Mouse (Mus musculus): ENCODE results near the gene Vgll4. TPM values are rescaled to one million over a fixed set of nuclear protein-coding genes. Genes with fewer than 3 reads are reported as not detected.
A peak's percentile ranks its signal among the peaks of the same experiment; 100 is the strongest.

Vgll4 gene
- polyA plus RNA-seq, 1 experiment from 2014 or later, result 54.8 TPM

GRCm38 (mm10) chr6:114860677-114861568 lies 108.9 kb downstream of the Vgll4 start:
- Histone ChIP-seq H3K27me3 (ENCODE audit: control insufficient read depth, insufficient read depth, low read length) (no peaks in the 10 kb centered on the region), H3K9me3 (ENCODE audit: control insufficient read depth, low read length) (no peaks in the 10 kb centered on the region), H3K4me2 (no peak overlapping the region), H3K4me1 (ENCODE audit: control insufficient read depth, insufficient read depth, low read length) (no peaks in the 10 kb centered on the region), H3K9ac (ENCODE audit: low read length) (no peak overlapping the region), H3K27ac (ENCODE audit: low read depth, low read length) (no peak overlapping the region), H3K4me3 (ENCODE audit: low read depth, low read length) (no peak overlapping the region), H3K36me3 (ENCODE audit: control insufficient read depth, insufficient read depth, low read length) (peaks cover 7% of the 10 kb centered on the region; the same call in 1 of the 2 replicates)
- 92% methylated on average over 14 of the region's 14 CpGs for WGBS
- DNase-seq (ENCODE audit: low spot score, missing footprints), result no peak
- no peak for ATAC-seq (ENCODE audit: low FRiP score)

GRCm38 (mm10) chr6:114858722-114859053 lies 111.1 kb downstream of the Vgll4 start:
- DNase-seq (ENCODE audit: low spot score, missing footprints) (no peak), ATAC-seq (ENCODE audit: low FRiP score) (no peak)
- H3K27ac ChIP-seq (ENCODE audit: low read depth, low read length), result no peak overlapping the region
- no peak overlapping the region for H3K4me3 ChIP-seq (ENCODE audit: low read depth, low read length)
- peaks cover 5% of the 10 kb centered on the region; the same call in 1 of the 2 replicates for H3K4me1 ChIP-seq (ENCODE audit: control insufficient read depth, insufficient read depth, low read length)
- no peak overlapping the region for H3K4me2 ChIP-seq
- WGBS, result 84% methylated on average over 4 of the region's 4 CpGs
- H3K27me3 ChIP-seq (ENCODE audit: control insufficient read depth, insufficient read depth, low read length), result no peaks in the 10 kb centered on the region
- peaks cover 7% of the 10 kb centered on the region; the same call in 1 of the 2 replicates for H3K36me3 ChIP-seq (ENCODE audit: control insufficient read depth, insufficient read depth, low read length)
- H3K9ac ChIP-seq (ENCODE audit: low read length), result no peak overlapping the region
- H3K9me3 ChIP-seq (ENCODE audit: control insufficient read depth, low read length), result no peaks in the 10 kb centered on the region

- Histone ChIP-seq H3K4me3 (ENCODE audit: low read depth, low read length) (no peak overlapping the region), H3K36me3 (ENCODE audit: control insufficient read depth, insufficient read depth, low read length) (peaks cover 7% of the 10 kb centered on the region; the same call in 1 of the 2 replicates), H3K9ac (ENCODE audit: low read length) (no peak overlapping the region), H3K27ac (ENCODE audit: low read depth, low read length) (no peak overlapping the region), H3K4me1 (ENCODE audit: control insufficient read depth, insufficient read depth, low read length) (peaks cover 5% of the 10 kb centered on the region; the same call in 1 of the 2 replicates), H3K9me3 (ENCODE audit: control insufficient read depth, low read length) (no peaks in the 10 kb centered on the region), H3K27me3 (ENCODE audit: control insufficient read depth, insufficient read depth, low read length) (no peaks in the 10 kb centered on the region), H3K4me2 (no peak overlapping the region)
- WGBS, result 89% methylated on average over 3 of the region's 3 CpGs
- DNase-seq (ENCODE audit: low spot score, missing footprints) (no peak), ATAC-seq (ENCODE audit: low FRiP score) (no peak)
Measured at GRCm38 (mm10) chr6:114857996-114858721, 111.6 kb downstream of the Vgll4 start.

GRCm38 (mm10) chr6:114856501-114856900 lies 113.3 kb downstream of the Vgll4 start:
- Histone ChIP-seq H3K9ac (ENCODE audit: low read length) (no peak overlapping the region), H3K27me3 (ENCODE audit: control insufficient read depth, insufficient read depth, low read length) (no peaks in the 10 kb centered on the region), H3K9me3 (ENCODE audit: control insufficient read depth, low read length) (no peaks in the 10 kb centered on the region), H3K4me1 (ENCODE audit: control insufficient read depth, insufficient read depth, low read length) (peaks cover 17% of the 10 kb centered on the region), H3K27ac (ENCODE audit: low read depth, low read length) (no peak overlapping the region), H3K4me2 (no peak overlapping the region), H3K4me3 (ENCODE audit: low read depth, low read length) (no peak overlapping the region), H3K36me3 (ENCODE audit: control insufficient read depth, insufficient read depth, low read length) (peaks cover 3% of the 10 kb centered on the region; the same call in 1 of the 2 replicates)
- ATAC-seq (ENCODE audit: low FRiP score) (no peak), DNase-seq (ENCODE audit: low spot score, missing footprints) (no peak)
- 92% methylated on average over 4 of the region's 4 CpGs for WGBS

- H3K4me2 ChIP-seq, result no peak overlapping the region
- no peak for DNase-seq (ENCODE audit: low spot score, missing footprints)
- no peak overlapping the region for H3K9ac ChIP-seq (ENCODE audit: low read length)
- 73% methylated on average over 3 of the region's 3 CpGs for WGBS
- H3K27ac ChIP-seq (ENCODE audit: low read depth, low read length), result no peak overlapping the region
- ATAC-seq (ENCODE audit: low FRiP score), result no peak
- H3K27me3 ChIP-seq (ENCODE audit: control insufficient read depth, insufficient read depth, low read length), result no peaks in the 10 kb centered on the region
- H3K9me3 ChIP-seq (ENCODE audit: control insufficient read depth, low read length), result no peaks in the 10 kb centered on the region
- no peaks in the 10 kb centered on the region for H3K36me3 ChIP-seq (ENCODE audit: control insufficient read depth, insufficient read depth, low read length)
- no peak overlapping the region for H3K4me3 ChIP-seq (ENCODE audit: low read depth, low read length)
- peaks cover 22% of the 10 kb centered on the region for H3K4me1 ChIP-seq (ENCODE audit: control insufficient read depth, insufficient read depth, low read length)
Measured at GRCm38 (mm10) chr6:114855644-114856043, 114.2 kb downstream of the Vgll4 start.

GRCm38 (mm10) chr6:114854368-114854767 lies 115.4 kb downstream of the Vgll4 start:
- Histone ChIP-seq H3K9me3 (ENCODE audit: control insufficient read depth, low read length) (no peaks in the 10 kb centered on the region), H3K9ac (ENCODE audit: low read length) (no peak overlapping the region), H3K27ac (ENCODE audit: low read depth, low read length) (no peak overlapping the region), H3K36me3 (ENCODE audit: control insufficient read depth, insufficient read depth, low read length) (no peaks in the 10 kb centered on the region), H3K27me3 (ENCODE audit: control insufficient read depth, insufficient read depth, low read length) (no peaks in the 10 kb centered on the region), H3K4me3 (ENCODE audit: low read depth, low read length) (no peak overlapping the region), H3K4me2 (no peak overlapping the region), H3K4me1 (ENCODE audit: control insufficient read depth, insufficient read depth, low read length) (peaks cover 22% of the 10 kb centered on the region)
- WGBS, result 71% methylated on average over 2 of the region's 2 CpGs
- ATAC-seq (ENCODE audit: low FRiP score), result no peak
- no peak for DNase-seq (ENCODE audit: low spot score, missing footprints)

- WGBS, result 31% methylated on average over 3 of the region's 3 CpGs
- no peaks in the 10 kb centered on the region for H3K27me3 ChIP-seq (ENCODE audit: control insufficient read depth, insufficient read depth, low read length)
- DNase-seq (ENCODE audit: low spot score, missing footprints), result no peak
- H3K4me2 ChIP-seq, result no peak overlapping the region
- peaks cover 22% of the 10 kb centered on the region for H3K4me1 ChIP-seq (ENCODE audit: control insufficient read depth, insufficient read depth, low read length)
- H3K27ac ChIP-seq (ENCODE audit: low read depth, low read length), result no peak overlapping the region
- no peaks in the 10 kb centered on the region for H3K36me3 ChIP-seq (ENCODE audit: control insufficient read depth, insufficient read depth, low read length)
- peak; percentile 25; the same call in 1 of the 2 replicates for ATAC-seq (ENCODE audit: low FRiP score)
- H3K9ac ChIP-seq (ENCODE audit: low read length), result no peak overlapping the region
- H3K4me3 ChIP-seq (ENCODE audit: low read depth, low read length), result no peak overlapping the region
- H3K9me3 ChIP-seq (ENCODE audit: control insufficient read depth, low read length), result no peaks in the 10 kb centered on the region
Measured at GRCm38 (mm10) chr6:114852739-114853138, 117.1 kb downstream of the Vgll4 start.

- peaks cover 22% of the 10 kb centered on the region for H3K4me1 ChIP-seq (ENCODE audit: control insufficient read depth, insufficient read depth, low read length)
- DNase-seq (ENCODE audit: low spot score, missing footprints) (peak; percentile 92), ATAC-seq (ENCODE audit: low FRiP score) (peak; percentile 43; the same call in 1 of the 2 replicates)
- no peak overlapping the region; the same call in 1 of the 2 replicates for H3K9ac ChIP-seq (ENCODE audit: low read length)
- H3K36me3 ChIP-seq (ENCODE audit: control insufficient read depth, insufficient read depth, low read length), result no peaks in the 10 kb centered on the region
- H3K27me3 ChIP-seq (ENCODE audit: control insufficient read depth, insufficient read depth, low read length), result no peaks in the 10 kb centered on the region
- no peaks in the 10 kb centered on the region for H3K9me3 ChIP-seq (ENCODE audit: control insufficient read depth, low read length)
- H3K27ac ChIP-seq (ENCODE audit: low read depth, low read length), result 0 out of 2 replicates have a peak overlapping the region, but pooled peaks have one; percentile 48
- no peak overlapping the region for H3K4me2 ChIP-seq
- no peak overlapping the region for H3K4me3 ChIP-seq (ENCODE audit: low read depth, low read length)
- WGBS, result 32% methylated on average over 7 of the region's 7 CpGs
Measured at GRCm38 (mm10) chr6:114851688-114852087, 118.1 kb downstream of the Vgll4 start.

- DNase-seq (ENCODE audit: low spot score, missing footprints) (no peak), ATAC-seq (ENCODE audit: low FRiP score) (no peak)
- peaks cover 22% of the 10 kb centered on the region for H3K4me1 ChIP-seq (ENCODE audit: control insufficient read depth, insufficient read depth, low read length)
- H3K27ac ChIP-seq (ENCODE audit: low read depth, low read length), result no peak overlapping the region
- H3K4me3 ChIP-seq (ENCODE audit: low read depth, low read length), result no peak overlapping the region
- no peak overlapping the region for H3K9ac ChIP-seq (ENCODE audit: low read length)
- H3K9me3 ChIP-seq (ENCODE audit: control insufficient read depth, low read length), result no peaks in the 10 kb centered on the region
- H3K4me2 ChIP-seq, result no peak overlapping the region
- H3K27me3 ChIP-seq (ENCODE audit: control insufficient read depth, insufficient read depth, low read length), result no peaks in the 10 kb centered on the region
- 91% methylated on average over 8 of the region's 8 CpGs for WGBS
- no peaks in the 10 kb centered on the region for H3K36me3 ChIP-seq (ENCODE audit: control insufficient read depth, insufficient read depth, low read length)
Measured at GRCm38 (mm10) chr6:114849787-114850186, 120.0 kb downstream of the Vgll4 start.

Data from midbrain, embryonic 11.5 days (tissue).